Mouse (Mus musculus) heart, postnatal 0 days (tissue): ENCODE measurements at regions not wholly inside any gene's neighbourhood (a gene's known extent, or its start where the extent isn't known, plus 50 kb on each side); places are given as distances from the start of the nearest gene placed in this dataset.

Experiments
- CTCF ChIP-seq: IDR thresholded peaks from 2 replicates; pipeline ENCODE4 v1.5.1; 2016; ENCODE audit warnings: antibody characterized with exemption, control low read depth, low read depth
- EP300 ChIP-seq: IDR thresholded peaks from 2 replicates; pipeline ENCODE4 v1.6.1; 2016; ENCODE audit warnings: antibody characterized with exemption, low read depth

DNA sequence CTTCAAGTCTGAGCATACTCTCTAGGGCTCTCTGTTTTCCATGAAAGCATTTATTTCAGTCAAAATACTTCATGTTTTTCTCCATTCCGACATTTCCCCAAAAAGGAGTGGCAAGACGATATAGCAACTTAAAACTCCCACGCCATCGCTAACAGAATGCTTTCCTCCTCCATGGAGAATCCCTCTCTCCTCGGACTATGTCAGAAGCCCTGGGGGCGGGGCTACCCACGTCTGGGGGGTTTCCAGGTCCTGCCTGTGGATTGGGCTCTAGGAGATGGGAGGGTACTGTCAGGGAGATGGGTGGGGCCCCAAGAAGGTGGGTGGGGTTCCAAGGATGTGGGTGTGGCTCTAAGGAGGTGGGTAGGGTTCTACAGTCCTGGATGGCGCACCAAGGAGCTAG is 243.2 kb upstream of the Zfp507 start:
- TF ChIP-seq CTCF (no peak), EP300 (no peak)
